Comparison of ENCODE assay signal across 10 mouse cellular contexts in genomic region chr8:48300061-48300460, GRCm38 (mm10).
DNase-seq lines count a peak whose midpoint lies in the region; ATAC-seq lines count a peak whose summit lies in the region.
"Had no signal": no experiment of that assay in that cellular context is flagged by ENCODE, and none has a peak within 500 bp of the region (broad histone marks: within the 10 kb centered on the region; RNA-seq: fewer than 3 reads in every experiment).

No protein-coding gene starts in this region.

- H3K9me3 ChIP-seq in intestine, embryonic 14.5 days (ENCODE audit: control insufficient read depth, low read length): no peaks in the 10 kb centered on the region
- H3K9me3 ChIP-seq in intestine, embryonic 16.5 days (ENCODE audit: control insufficient read depth, low read length): no peaks in the 10 kb centered on the region
- H3K9me3 ChIP-seq in embryonic facial prominence, embryonic 15.5 days (replicated peaks): no peaks in the 10 kb centered on the region
- H3K9me3 ChIP-seq in neural tube, embryonic 11.5 days (ENCODE audit: control insufficient read depth, low read length): no peaks in the 10 kb centered on the region

- no peak overlapping the region for H3K27ac ChIP-seq in intestine, embryonic 14.5 days (ENCODE audit: low read depth)
- no peak overlapping the region for H3K27ac ChIP-seq in intestine, embryonic 16.5 days (ENCODE audit: low read length)
- H3K27ac ChIP-seq in embryonic facial prominence, embryonic 15.5 days (replicated peaks): no peak overlapping the region
- no peak overlapping the region for H3K27ac ChIP-seq in neural tube, embryonic 11.5 days (ENCODE audit: low read depth, low read length)

- peak; percentile 50 for DNase-seq in intestine, embryonic 14.5 days (ENCODE audit: low spot score)
- DNase-seq in embryo, embryonic 11 days: peak; percentile 81
- peak; percentile 48 for DNase-seq in neural tube, embryonic 11.5 days (ENCODE audit: low spot score)
- no peak for DNase-seq in adrenal gland, postnatal 36 days
- DNase-seq: lung, postnatal 4 days; thymus, postnatal 14 days had no signal

- H3K4me2 ChIP-seq in intestine, embryonic 14.5 days (ENCODE audit: low read length): no peak overlapping the region
- H3K4me2 ChIP-seq in intestine, embryonic 16.5 days (ENCODE audit: low read depth, low read length): no peak overlapping the region
- H3K4me2 ChIP-seq in embryonic facial prominence, embryonic 15.5 days (replicated peaks): no peak overlapping the region
- H3K4me2 ChIP-seq in neural tube, embryonic 11.5 days (ENCODE audit: low read depth): no peak overlapping the region

- peaks cover 41% of the 10 kb centered on the region for H3K36me3 ChIP-seq in intestine, embryonic 14.5 days (ENCODE audit: control insufficient read depth, insufficient read depth, low read length)
- no peaks in the 10 kb centered on the region for H3K36me3 ChIP-seq in intestine, embryonic 16.5 days (ENCODE audit: control insufficient read depth, insufficient read depth, low read length)
- H3K36me3 ChIP-seq in embryonic facial prominence, embryonic 15.5 days: peaks cover 34% of the 10 kb centered on the region
- no peaks in the 10 kb centered on the region for H3K36me3 ChIP-seq in neural tube, embryonic 11.5 days (ENCODE audit: control insufficient read depth, insufficient read depth, low read length)

- H3K4me1 ChIP-seq in intestine, embryonic 14.5 days (replicated peaks; ENCODE audit: control insufficient read depth, insufficient read depth, low read length): peaks cover 13% of the 10 kb centered on the region
- no peaks in the 10 kb centered on the region for H3K4me1 ChIP-seq in intestine, embryonic 16.5 days (ENCODE audit: control insufficient read depth, insufficient read depth, low read length)
- H3K4me1 ChIP-seq in embryonic facial prominence, embryonic 15.5 days: peaks cover 12% of the 10 kb centered on the region
- no peaks in the 10 kb centered on the region for H3K4me1 ChIP-seq in neural tube, embryonic 11.5 days (ENCODE audit: control insufficient read depth, insufficient read depth, low read length)

- H3K9ac ChIP-seq in intestine, embryonic 14.5 days (ENCODE audit: low read length): no peak overlapping the region
- no peak overlapping the region for H3K9ac ChIP-seq in intestine, embryonic 16.5 days (ENCODE audit: low read depth, low read length)
- no peak overlapping the region for H3K9ac ChIP-seq in embryonic facial prominence, embryonic 15.5 days
- no peak overlapping the region for H3K9ac ChIP-seq in neural tube, embryonic 11.5 days (ENCODE audit: low read length)

- ATAC-seq in intestine, embryonic 14.5 days (replicated peaks; ENCODE audit: low FRiP score, low TSS enrichment, low read depth): no peak
- ATAC-seq in intestine, embryonic 16.5 days: no peak
- peak; percentile 24; the same call in 1 of the 2 replicates for ATAC-seq in embryonic facial prominence, embryonic 15.5 days (ENCODE audit: insufficient number of reproducible peaks, low FRiP score, low TSS enrichment, low read depth)
- peak; percentile 63; the same call in 1 of the 2 replicates for ATAC-seq in neural tube, embryonic 11.5 days (ENCODE audit: insufficient read depth, low FRiP score, low TSS enrichment)
- ATAC-seq in megakaryocyte, adult 5-6 weeks (ENCODE audit: poor library complexity, severe bottlenecking): no peak

- WGBS in intestine, embryonic 14.5 days: 36% methylated on average over 8 of the region's 8 CpGs
- 47% methylated on average over 8 of the region's 8 CpGs for WGBS in intestine, embryonic 16.5 days
- 35% methylated on average over 8 of the region's 8 CpGs for WGBS in embryonic facial prominence, embryonic 15.5 days
- 23% methylated on average over 8 of the region's 8 CpGs for WGBS in neural tube, embryonic 11.5 days

- no peak overlapping the region for H3K4me3 ChIP-seq in intestine, embryonic 14.5 days (ENCODE audit: low read depth, low read length)
- no peak overlapping the region for H3K4me3 ChIP-seq in intestine, embryonic 16.5 days (ENCODE audit: low read length)
- H3K4me3 ChIP-seq in embryonic facial prominence, embryonic 15.5 days (replicated peaks): no peak overlapping the region
- no peak overlapping the region for H3K4me3 ChIP-seq in neural tube, embryonic 11.5 days (ENCODE audit: low read depth, low read length)

- H3K27me3 ChIP-seq in intestine, embryonic 14.5 days (replicated peaks; ENCODE audit: control insufficient read depth, insufficient read depth, low read length): no peaks in the 10 kb centered on the region
- no peaks in the 10 kb centered on the region for H3K27me3 ChIP-seq in intestine, embryonic 16.5 days (replicated peaks; ENCODE audit: control insufficient read depth, insufficient read depth, low read length)
- no peaks in the 10 kb centered on the region for H3K27me3 ChIP-seq in embryonic facial prominence, embryonic 15.5 days
- H3K27me3 ChIP-seq in neural tube, embryonic 11.5 days (ENCODE audit: control insufficient read depth, insufficient read depth, low read length): no peaks in the 10 kb centered on the region
- H3K27me3 ChIP-seq: CH12.LX had no signal

Comparison
In these comparisons a context has a peak if more than half of its experiments do, and no peak if none do; other contexts are left out.
1. ATAC-seq: peak in embryonic facial prominence, embryonic 15.5 days (single experiment) and neural tube, embryonic 11.5 days (single experiment); none in intestine, embryonic 14.5 days (single experiment), intestine, embryonic 16.5 days (single experiment) and megakaryocyte, adult 5-6 weeks (single experiment).
2. DNase-seq: peak in intestine, embryonic 14.5 days (single experiment), embryo, embryonic 11 days (single experiment) and neural tube, embryonic 11.5 days (single experiment); none in adrenal gland, postnatal 36 days (0 of 2).